Mouse (Mus musculus) thymus, adult 2 months (tissue): ENCODE measurements at regions not wholly inside any gene's neighbourhood (a gene's known extent, or its start where the extent isn't known, plus 50 kb on each side); places are given as distances from the start of the nearest gene placed in this dataset.

Experiments
- CTCF ChIP-seq: fragments of 200-500 bp; IDR thresholded peaks from 2 replicates; pipeline ENCODE4 v1.5.1; 2012; ENCODE audit warnings: mild to moderate bottlenecking, control low read depth, low read length, moderate library complexity, borderline replicate concordance; ENCODE audit not compliant: control insufficient read depth, poor library complexity, insufficient read depth; ENCODE audit errors: extremely low read depth
- POLR2A ChIP-seq: fragments of 200-500 bp; IDR thresholded peaks from 2 replicates; pipeline ENCODE4 v1.6.1; 2012; ENCODE audit warnings: mild to moderate bottlenecking, low read length, control low read depth, moderate library complexity; ENCODE audit not compliant: control insufficient read depth, poor library complexity, insufficient read depth; ENCODE audit errors: extremely low read depth

DNA sequence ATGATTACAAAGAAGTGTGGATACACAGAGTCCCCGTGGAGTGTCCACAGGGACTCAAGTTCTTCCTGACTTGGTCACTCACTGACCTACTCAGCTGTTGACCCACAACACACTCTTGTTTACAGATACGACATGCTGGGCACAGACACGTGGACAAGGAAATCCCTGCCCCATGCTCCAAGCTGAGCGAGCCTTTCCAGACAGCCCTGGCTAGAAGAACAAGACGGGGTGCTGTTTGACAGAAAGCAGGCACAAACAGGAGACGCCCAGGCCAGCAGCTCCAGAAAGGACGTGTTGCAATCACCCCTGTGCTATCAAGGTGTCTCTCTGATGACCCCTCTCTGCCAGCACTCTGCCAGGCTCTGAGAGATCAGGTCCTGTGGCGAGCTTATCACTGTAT is 112.6 kb upstream of the Gm14444 start:
- no peak for TF ChIP-seq CTCF
- no peak for TF ChIP-seq POLR2A
